Mouse (Mus musculus) neural tube, embryonic 10.5 days (tissue): ENCODE measurements around the gene Mmd.

Experiments
- DNase-seq: peaks from one replicate; pipeline ENCODE4 v3.0.0-alpha.2; 2017; ENCODE audit warnings: low spot score; ENCODE audit errors: extremely low spot score

The Mmd gene

GRCm38 (mm10) chr11:90249025-90249650 is at the start of gene Mmd:
TSS of gene Mmd (plus strand) at chr11:90249456.
- peak; percentile 94 for DNase-seq

- DNase-seq: no peak
These were observed 48.4 kb upstream of the Mmd start for GRCm38 (mm10) chr11:90200826-90201225.

- DNase-seq: no peak
These were observed 35.0 kb upstream of the Mmd start for GRCm38 (mm10) chr11:90214246-90214645.

GRCm38 (mm10) chr11:90220022-90220645 is 29.1 kb upstream of the Mmd start:
- no peak for DNase-seq

- no peak for DNase-seq
These were observed 28.5 kb upstream of the Mmd start for GRCm38 (mm10) chr11:90220750-90221149.

GRCm38 (mm10) chr11:90224914-90225470 is 24.3 kb upstream of the Mmd start:
- DNase-seq: no peak

GRCm38 (mm10) chr11:90227000-90227922 is 22.0 kb upstream of the Mmd start:
- DNase-seq: no peak

GRCm38 (mm10) chr11:90228251-90228949 is 20.9 kb upstream of the Mmd start:
- DNase-seq: no peak

- DNase-seq: no peak
These were observed 19.5 kb upstream of the Mmd start for GRCm38 (mm10) chr11:90229800-90230199.

- no peak for DNase-seq
These were observed 18.6 kb upstream of the Mmd start for GRCm38 (mm10) chr11:90230671-90231070.

- DNase-seq: no peak
These were observed 17.6 kb upstream of the Mmd start for GRCm38 (mm10) chr11:90231631-90232030.

- no peak for DNase-seq
These were observed 16.6 kb upstream of the Mmd start for GRCm38 (mm10) chr11:90232685-90233084.

GRCm38 (mm10) chr11:90235221-90235620 is 14.0 kb upstream of the Mmd start:
- DNase-seq: no peak

GRCm38 (mm10) chr11:90237616-90238015 is 11.6 kb upstream of the Mmd start:
- DNase-seq: no peak

GRCm38 (mm10) chr11:90238657-90239056 is 10.6 kb upstream of the Mmd start:
- DNase-seq: no peak

GRCm38 (mm10) chr11:90240652-90241330 is 8.5 kb upstream of the Mmd start:
- no peak for DNase-seq

GRCm38 (mm10) chr11:90241874-90242273 is 7.4 kb upstream of the Mmd start:
- no peak for DNase-seq

GRCm38 (mm10) chr11:90243300-90243699 is 6.0 kb upstream of the Mmd start:
- no peak for DNase-seq

GRCm38 (mm10) chr11:90245630-90246029 is 3.6 kb upstream of the Mmd start:
- DNase-seq: no peak

- DNase-seq: no peak
These were observed 2.6 kb upstream of the Mmd start for GRCm38 (mm10) chr11:90246676-90247075.

GRCm38 (mm10) chr11:90247793-90248192 is 1.5 kb upstream of the Mmd start:
- no peak for DNase-seq
